Mouse (Mus musculus) left cerebral cortex, adult 11 months (tissue): ENCODE results near the gene Hpf1.

Experiments used
- DNase-seq: peaks from one replicate; pipeline ENCODE4 v3.0.0; 2022; ENCODE audit warnings: low spot score

The Hpf1 gene

GRCm38 (mm10) chr8:60889843-60890519 is at the start of gene Hpf1:
TSS of gene Hpf1 (plus strand) at chr8:60890418.
- peak; percentile 83 for DNase-seq

GRCm38 (mm10) chr8:60842388-60842787 is 47.8 kb upstream of the Hpf1 start:
- no peak for DNase-seq

GRCm38 (mm10) chr8:60857559-60857958 is 32.7 kb upstream of the Hpf1 start:
- DNase-seq: no peak

DNA sequence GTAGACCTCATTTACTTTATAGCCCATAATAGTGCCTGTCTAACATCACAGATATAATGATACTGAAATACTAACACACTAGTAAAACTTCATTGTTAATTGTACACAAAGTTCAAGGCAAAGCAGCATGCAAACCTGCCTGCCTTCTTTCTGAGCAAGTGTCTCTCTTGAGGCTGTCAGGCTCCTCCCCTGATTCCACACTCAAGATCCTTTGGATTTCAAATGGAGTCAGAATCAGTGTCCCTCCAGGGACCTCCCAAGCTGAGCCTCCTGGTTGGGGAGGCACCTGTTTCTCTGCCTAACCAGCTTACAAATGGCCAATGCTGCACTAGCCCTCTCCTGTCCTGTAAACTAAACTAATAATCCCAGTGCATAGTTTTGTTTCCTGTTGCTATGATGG is 32.1 kb upstream of the Hpf1 start:
- DNase-seq: no peak

DNA sequence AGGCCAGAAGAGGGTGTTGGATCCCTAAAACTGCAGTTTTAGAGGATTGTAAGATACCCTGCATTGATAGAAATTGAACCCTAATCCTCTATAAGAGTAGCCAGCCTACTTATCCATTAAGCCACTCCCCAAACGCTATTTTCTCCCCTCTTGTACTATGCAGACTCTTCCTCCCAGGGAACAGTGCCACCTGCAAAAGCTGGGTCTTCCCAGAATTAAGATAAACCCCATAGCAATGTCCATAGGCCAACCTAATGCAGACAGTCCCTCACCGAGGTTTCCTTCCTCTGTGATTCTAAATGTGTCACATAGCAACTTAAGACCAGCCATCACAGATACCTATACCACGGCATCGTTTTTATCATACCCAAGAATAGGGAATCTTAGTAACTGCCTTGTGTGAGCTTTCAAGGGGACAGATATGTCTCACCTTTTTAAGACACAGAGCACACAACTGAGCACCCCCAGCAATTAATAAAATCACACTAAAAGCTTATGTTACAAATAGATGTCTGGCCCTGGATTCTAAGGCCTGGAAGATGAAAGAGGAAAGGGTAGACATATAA is 31.2 kb upstream of the Hpf1 start:
- DNase-seq: no peak

- peak; percentile 46 for DNase-seq
These were observed 30.6 kb upstream of the Hpf1 start for GRCm38 (mm10) chr8:60859605-60860004.

DNA sequence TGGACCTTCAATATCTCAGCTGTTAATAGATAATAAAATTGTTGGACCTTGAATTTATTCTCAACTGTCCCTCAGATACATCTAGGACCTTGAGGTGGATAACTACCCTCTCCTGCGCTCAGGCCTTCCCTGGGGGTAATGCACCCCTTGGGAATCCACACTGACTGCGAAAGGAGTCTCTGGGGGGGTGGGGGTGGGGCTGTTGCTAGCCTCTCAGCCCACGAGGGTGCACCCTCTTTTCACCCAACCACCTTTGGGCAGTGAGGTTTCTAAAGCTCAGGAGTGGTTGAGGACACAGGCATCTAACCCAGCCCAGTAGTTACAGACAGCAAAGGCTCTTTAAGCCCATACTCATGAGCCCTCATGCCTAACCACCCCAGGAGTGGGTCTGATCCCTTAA is 29.5 kb upstream of the Hpf1 start:
- DNase-seq: no peak

DNA sequence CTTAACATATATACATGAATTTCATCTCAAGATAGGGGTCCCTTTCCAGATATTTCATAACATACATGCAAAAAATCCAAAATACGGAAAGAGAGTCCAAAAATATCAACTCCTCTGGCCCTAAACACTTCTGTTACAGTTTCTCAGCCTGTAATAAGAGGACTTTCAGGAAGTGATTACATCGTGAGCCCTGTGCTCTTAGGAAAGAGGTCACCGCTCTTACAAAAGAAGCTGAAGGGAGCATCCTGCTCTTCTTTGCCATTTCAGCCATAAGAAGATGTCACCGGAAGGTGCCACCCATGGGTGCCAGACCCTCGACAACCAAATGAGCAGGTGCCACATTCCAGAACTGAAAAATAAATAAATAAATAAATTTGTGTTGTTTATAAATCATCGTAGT is 28.4 kb upstream of the Hpf1 start:
- no peak for DNase-seq

- no peak for DNase-seq
These were observed 25.3 kb upstream of the Hpf1 start for GRCm38 (mm10) chr8:60864875-60865274.

- DNase-seq: peak; percentile 50
These were observed 24.6 kb upstream of the Hpf1 start for GRCm38 (mm10) chr8:60865504-60866114.

DNA sequence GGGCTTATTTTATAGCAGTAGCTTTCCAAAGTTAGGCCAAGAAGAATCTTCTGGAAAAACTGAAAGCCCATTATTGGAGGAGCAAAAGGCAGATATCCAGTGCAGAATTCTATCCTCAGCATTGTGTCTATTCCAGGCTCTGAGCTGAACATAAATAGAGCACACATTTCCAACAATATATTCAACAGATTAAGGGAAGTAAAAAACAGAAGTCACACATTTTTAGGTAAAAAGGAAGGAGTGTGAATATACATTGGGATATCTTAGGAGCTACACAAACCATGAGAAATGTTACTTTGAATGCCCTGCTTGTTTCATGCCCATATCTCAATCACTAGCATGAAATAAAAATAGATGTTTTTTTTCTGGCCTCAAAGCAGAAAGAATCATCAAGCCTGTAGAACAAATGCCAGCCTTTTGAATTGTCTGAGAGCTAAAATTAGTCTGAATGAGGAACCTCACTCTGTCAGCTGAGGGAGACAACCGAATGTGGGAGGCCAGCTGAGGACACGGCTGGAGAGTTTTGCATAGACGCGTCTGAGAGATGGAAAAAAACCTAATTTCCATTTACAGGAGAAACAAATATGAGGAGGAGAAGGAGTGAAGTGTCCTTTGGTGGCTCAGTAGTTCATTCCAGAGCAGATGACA is 22.6 kb upstream of the Hpf1 start:
- DNase-seq: peak; percentile 37

- DNase-seq: no peak
These were observed 21.8 kb upstream of the Hpf1 start for GRCm38 (mm10) chr8:60868236-60868965.

GRCm38 (mm10) chr8:60869761-60870160 is 20.5 kb upstream of the Hpf1 start:
- DNase-seq: no peak

DNA sequence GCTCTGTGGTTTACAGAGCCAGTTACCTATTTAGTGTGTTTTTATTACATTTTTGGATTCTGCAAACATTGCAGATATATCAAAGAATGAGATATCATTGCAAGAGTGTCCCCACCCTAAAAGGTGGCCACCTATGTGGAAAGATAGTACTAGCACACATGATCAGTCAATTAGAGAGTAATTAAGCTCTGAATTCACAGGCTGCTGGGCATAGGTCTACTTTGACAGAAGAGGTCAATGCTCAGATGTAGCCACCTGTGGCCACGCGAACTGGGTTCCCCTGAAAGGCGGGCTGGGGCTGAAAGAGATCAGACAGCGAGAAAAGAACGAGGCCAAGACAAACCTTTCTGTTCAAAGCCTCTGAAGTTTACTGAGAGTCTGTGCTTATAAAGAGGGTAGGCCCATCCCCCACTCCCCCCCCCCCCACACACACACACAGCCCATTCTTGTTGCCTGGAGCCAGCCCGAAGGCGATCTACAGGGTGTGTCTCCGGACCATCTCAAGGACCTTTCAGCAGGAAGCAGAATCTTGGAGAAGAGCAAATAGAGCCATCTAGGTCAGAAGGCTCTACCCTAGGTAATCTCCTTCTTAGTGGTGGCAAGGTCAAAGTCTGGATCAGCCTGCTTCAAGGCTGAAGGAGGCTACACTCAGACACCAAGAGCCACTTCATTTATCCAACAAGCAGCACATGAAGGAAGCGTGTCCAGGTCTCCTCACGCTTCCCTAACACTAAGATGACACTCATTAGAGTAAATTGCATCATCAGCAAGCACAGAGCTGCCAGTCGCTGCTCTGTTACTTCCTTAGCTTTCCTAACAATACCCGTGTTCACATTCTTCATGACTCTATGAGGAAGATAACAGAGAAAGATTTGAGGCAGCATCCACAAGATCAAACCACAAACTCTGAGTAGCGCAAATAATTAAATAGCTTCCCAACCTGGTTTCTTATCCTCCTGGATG is 19.7 kb upstream of the Hpf1 start:
- DNase-seq: no peak

- no peak for DNase-seq
These were observed 11.6 kb upstream of the Hpf1 start for GRCm38 (mm10) chr8:60878617-60879016.

- DNase-seq: no peak
These were observed 6.6 kb upstream of the Hpf1 start for GRCm38 (mm10) chr8:60883419-60884137.

GRCm38 (mm10) chr8:60886736-60887135 is 3.5 kb upstream of the Hpf1 start:
- DNase-seq: no peak

DNA sequence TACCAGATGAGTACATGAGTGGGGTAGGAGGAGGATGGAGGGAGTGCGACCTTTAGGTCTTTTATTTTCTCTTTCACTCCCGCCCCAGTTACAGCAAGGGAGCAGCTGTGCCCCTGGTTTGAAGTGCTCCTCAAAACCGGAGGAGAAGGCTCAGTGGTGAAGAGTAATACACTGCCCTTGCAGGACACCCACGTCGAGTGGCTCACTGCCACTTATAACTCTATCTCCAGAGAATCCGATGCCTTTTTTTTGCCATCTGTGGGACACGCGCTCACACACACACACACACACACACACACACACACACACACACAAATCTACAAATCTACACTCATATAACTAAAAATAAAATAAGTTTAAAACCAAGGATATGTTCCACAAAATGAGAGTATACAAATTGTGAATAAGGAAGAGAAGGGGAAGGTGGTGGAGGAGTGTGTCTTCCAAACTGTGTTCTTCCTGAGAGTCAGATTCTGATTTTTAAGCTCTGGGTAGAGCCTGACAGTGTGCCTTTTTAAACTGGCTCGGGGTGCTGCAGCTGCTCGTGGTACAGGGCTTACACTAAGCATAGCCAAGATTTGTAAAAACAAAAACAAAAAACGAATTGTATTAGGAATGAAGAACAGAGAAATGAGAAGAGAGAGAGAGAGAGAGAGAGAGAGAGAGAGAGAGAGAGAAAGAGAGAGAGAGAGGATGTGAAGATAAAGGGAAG is 931 bp upstream of the Hpf1 start:
- no peak for DNase-seq

DNA sequence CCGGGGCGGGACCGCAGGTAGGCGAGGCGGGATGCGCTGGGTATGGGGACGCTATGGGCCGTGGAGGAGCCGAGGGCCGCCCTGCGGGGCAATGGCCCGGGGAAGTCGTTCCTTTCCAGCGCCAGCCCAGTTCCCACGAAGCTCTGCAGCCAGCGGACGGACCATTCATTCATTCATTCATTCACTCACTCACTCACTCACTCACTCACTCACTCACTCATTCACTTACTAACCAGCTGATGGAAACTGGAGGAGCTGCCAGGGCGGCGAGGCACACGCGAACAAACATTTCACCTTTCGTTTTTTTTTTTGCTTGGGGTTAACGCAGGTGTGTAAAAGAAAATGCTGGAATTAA is 279 bp downstream of the Hpf1 start:
- DNase-seq: no peak

DNA sequence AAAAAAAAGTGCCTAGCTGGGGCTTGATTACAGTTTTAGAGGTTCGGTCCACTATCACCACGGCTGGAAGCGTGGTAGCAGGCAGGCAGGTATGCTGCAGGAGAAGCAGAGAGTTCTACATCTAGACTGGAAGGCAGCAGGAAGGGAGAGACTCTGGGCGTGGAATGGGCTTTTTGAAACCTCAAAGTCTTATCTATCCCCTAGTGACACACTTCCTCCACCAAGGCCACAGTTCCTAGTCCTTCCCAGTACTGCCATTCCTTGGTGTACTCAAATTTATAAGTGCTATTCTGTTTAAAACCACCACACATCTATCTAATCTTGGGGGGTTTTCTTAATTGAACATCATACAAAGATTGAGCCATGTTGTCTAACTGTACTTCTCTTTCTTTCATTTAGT is 1.5 kb downstream of the Hpf1 start:
- DNase-seq: no peak
